Mouse (Mus musculus): ENCODE measurements around the gene Kcng4.

The Kcng4 gene

DNA sequence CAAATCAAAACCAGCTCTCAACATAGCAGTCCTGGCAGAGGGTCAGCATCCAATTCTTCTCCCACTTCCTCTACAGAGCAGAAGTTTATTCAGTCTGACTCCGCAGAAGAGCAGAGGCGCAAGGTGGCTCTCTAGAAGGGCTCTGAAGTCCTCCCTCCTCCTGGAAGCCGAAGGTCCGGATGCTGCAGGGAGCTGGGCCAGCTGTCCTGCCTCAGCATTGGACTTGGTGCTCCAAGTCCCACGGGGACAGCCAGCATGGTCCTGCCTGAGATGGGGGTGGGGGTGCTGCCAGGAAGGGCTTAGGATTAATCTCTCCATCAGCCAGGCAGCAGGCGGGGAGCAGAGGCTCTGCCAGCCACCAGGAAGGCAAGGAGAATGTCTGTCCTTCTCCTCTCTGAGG is at the start of gene Kcng4:
TSS of gene Kcng4 (minus strand) at position 303 of the 400 bp plus-strand sequence.
- no peak for DNase-seq (ENCODE audit: low read depth, low spot score)

DNA sequence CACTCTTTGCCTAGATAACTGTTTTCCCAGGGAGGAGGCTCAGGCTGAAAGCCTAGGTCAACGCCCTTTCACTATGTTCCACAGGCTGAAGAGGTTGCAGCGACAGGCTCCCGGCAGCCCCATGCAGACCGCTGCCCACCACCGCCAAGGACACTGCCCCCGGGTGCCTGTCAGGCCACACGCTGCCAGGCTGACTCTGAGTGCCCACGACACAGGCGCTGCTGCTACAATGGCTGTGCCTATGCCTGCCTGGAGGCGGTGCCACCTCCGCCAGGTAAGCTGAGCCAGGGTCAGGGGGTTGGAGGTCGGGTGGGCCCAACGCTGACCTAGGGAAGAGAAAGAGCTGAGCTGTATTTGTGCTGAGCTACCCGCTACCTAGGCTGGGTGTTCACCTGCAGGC is 43.7 kb upstream of the Kcng4 start:
- no peak for DNase-seq (ENCODE audit: low read depth, low spot score)

DNA sequence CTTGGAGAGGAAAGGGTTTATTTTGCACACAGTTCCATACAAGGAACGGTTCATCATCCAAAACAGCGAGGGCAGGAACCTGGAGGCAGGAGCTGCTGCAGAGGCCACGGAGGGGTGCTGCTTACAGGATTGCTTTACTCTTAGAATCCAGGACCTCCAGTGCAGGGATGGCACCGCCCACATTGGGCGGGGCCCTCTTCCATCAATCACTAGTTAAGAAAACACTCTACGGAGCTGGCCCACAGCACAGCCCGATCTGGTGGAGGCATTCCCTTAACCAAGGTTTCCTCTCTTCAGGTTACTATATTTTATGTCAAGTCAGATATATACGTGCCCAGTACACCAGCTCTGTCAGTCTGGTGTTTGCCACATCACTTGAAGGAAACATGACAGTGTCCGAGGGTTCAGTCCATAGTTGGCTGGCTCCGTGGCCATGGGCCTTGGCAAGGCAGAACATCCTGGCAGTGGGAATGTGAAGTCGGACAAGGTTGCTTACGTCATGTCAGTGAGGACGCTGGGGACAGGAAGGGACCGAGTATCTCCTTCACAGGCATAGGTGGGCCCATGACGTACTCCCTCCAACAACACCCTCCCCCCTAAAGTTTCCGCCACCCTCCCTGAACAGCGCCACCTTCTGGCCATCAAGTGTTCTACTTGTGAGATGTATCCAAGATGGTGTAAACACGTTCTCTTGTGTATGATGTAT is 42.8 kb upstream of the Kcng4 start:
- DNase-seq (ENCODE audit: low read depth, low spot score): peak; percentile 64

DNA sequence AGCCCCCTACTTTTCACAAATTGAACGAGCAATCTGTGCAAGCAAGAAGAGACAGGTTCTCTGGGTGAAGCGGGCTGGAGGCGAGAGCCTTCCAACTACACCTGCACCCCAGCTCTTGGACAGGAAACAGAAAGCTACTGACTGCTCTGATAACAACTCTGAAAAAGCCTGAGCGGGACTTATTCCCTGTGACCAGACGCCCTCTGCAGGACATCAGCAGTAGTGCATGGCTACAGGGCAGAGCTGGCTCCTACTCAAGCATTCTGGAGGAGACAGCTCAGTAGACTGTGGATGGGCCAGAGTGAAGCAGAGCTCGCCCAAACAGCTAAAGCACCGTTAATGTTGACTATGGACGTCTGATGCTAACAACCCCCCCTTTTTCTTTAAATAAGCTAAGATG is 40.9 kb upstream of the Kcng4 start:
- peak; percentile 91 for DNase-seq (ENCODE audit: low read depth, low spot score)

DNA sequence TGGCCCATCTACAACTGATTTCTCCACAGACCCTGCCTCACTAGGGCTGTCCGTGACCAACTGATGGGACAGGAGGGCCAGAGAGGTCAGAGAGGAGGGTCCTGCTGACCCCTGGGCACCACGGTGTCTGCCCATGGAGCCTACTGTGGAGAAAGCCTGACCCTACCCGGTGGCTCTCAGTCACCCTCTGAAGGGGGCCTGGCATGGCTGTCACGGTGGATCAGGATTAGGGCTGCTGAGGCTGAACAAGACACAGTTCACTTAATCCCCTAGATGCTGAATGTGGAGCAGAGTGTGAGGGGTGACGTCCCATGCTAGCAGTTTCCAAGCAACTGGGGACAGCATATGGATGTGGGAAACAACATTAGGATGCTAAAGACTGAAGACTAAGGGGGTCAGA is 40.0 kb upstream of the Kcng4 start:
- no peak for DNase-seq (ENCODE audit: low read depth, low spot score)

DNA sequence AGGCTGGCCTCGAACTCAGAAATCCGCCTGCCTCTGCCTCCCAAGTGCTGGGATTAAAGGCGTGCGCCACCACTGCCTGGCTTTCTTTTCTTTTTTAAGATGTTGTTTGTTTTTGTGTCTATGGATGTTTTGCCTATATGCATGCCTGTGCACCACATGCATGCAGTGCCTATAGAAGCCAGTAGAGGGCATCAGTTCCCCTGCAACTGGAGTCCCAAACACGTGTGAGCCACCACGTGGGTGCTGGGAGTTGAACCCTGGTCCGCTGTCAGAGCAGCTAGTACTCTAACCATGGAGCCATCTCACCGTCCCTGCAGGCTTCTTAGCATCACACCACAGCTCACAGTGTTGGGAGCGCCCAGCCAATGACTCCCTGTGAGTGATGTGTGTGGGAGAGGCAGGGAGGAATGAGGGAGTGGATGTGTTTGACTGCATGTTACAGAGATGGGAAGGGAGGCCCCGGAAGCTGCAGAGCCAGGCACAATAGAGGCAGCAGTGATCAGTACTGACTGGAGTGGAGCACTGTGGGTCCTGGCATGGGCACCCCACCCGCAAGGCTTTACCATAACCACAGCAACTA is 38.6 kb upstream of the Kcng4 start:
- DNase-seq (ENCODE audit: low read depth, low spot score): no peak

DNA sequence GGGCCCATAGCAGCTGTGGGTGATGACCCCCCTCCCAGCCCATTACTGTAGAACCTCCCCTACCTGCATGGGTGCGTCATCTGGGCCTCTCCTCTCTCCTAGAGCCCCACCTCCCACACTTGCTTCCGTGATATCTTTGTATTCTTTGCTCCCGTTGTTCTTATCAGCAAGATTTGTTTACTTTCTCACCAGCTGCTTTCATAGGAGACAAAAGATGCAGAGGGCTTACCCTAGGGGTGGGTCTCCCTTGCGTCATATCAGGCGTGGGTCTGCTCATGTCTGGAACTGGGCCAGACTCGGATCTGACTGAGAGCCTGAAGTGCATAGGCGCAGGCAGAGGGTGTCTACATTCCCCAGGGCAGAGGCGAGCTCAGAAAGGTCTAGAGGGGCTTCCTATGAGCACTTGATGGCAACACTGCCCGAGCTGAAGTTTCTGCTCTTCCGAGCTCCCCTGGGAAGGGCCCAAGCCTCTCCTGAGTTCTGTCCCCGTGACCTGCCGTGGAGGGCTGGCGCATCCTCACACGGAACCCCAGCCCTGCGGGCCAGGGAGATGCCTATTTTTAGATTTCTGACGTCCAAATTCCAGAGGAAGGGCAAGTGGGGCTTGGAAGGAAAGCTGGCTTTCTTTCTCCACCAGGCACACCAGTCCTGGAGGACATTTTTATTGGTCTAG is 35.1 kb upstream of the Kcng4 start:
- no peak for DNase-seq (ENCODE audit: low read depth, low spot score)

DNA sequence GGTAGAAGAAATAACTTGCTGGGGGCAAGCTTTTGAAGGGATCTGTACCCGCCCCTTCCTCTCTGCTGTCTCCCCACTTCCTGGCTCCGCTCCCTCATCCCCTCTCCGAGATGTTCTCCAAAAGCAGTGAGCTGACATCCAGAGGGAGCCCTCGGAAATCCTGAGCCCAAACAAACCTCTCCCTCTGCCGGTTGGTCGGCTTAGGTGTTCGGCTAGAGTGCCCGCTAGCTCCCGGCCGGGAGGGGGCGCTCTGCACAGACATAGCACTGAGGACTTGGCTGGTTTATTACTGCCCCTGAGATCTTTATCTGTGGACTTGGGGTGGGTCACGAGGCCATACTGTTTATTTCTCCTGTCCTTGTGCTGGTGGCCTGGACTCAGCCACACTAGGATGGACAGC is 33.8 kb upstream of the Kcng4 start:
- no peak for DNase-seq (ENCODE audit: low read depth, low spot score)

DNA sequence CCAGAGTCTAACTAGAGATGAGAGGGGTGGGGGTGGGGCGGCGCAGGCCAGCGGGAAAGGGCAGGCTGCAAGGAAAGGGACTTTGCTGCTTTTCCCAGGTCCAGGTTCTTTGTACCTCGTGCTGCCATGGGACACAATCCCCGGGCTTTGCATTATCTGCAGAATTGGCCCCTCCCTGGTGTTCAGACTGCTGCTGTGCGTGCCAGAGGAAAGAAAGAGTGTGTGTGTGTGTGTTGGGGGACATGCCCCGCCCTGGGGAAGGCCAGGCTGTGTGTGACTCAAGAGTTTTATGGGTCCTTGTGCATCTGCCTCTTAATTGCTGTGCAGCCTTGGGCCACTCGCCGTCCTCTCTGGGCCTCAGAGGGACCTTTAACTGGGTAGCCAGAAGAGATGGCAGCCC is 33.0 kb upstream of the Kcng4 start:
- DNase-seq (ENCODE audit: low read depth, low spot score): no peak

DNA sequence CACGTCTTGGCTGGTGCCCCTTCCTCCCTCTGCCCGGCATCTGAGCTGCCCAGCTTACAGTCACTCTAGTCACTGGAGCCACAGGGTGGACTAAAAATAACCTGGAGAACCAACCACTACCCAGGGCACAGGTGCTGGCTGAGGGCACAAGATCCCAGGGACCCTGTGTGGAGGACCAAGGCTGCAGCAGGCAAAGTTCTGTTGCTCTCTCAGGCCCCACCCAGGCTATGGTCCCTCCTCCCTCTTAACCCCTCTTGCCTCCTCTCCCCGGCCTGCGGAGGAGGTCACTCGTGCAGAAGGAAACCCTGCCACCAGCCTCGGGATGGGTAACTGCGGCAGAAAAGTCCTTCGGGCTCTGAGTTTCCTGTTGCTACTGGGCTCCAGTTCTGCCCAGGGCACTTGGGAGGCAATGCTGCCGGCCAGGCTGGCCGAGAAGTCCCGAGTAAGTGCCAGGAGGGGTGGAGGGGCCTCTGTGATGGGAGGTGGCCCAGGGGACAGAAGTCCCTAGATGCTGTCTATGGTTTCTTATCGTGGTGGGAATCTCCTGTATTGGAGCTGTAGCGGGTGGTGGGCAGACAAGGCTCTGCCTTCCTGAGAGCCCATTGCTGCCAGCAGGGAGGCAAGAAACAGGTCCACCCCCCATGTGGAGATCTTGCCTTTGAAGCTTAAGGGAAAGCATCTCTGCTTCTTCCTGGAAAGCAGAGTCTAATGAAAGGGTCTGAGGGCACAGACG is 30.9 kb upstream of the Kcng4 start, which contains the start of gene Wfdc1:
TSS of gene Wfdc1 (plus strand) at position 147 of the 733 bp plus-strand sequence.
- no peak for DNase-seq (ENCODE audit: low read depth, low spot score)

DNA sequence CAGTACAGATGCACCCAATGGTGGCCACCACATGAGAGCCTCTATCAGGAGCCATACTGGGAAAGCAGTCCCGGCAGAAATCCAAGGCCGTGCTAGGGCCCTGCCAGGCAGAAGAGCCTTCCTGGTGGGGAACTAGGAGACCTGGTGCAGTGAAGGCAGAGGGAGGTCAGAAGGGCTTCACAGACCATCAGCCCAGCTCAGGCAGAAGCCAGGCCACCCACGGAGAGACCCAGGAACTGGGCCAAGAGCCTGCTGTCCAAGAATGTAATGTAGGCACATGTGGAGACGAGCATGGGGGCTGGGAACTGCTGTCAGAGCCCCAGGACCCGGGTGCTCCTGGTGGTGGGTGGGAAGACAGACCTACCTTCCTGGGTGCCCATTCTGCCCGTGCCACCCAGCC is 29.8 kb upstream of the Kcng4 start:
- DNase-seq (ENCODE audit: low read depth, low spot score): no peak

DNA sequence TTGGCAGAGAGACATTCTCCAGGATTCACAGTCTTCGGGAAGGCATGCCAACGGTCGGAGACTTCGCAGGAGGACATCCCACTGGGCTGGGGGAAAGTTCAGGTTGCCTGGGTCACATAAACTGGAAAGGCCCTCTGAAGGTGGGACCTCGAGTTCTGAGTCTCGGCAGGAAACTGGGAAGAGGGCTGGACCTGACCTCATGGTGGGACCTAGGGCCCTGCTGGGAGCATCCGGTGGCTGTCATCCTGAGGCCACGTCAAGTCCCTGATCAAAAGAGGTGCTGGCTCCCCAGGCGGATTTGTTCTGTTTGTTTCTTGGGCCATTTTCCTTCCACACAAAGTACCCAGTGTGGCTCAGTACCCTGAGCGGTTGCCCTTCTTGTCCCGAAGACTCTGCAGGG is 28.0 kb upstream of the Kcng4 start:
- DNase-seq (ENCODE audit: low read depth, low spot score): no peak

DNA sequence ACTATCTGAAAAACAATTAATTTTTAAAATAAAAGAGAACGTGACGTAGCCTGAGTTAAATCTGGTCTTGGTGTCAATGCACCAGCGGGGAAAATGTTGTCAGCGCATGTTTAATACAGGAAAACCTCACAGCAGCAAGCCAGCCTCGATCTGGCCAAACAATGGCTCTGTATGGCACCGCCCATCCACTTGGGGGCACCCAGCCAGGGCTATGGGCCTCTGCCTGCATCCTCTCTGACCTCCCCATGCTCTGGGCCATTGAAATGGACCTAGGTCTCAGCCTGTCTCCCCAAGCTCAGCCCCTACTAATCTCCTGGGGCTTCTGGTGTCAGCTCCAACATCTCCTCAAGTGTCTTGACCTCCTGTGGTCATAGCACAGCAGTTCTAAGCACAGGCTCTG is 26.4 kb upstream of the Kcng4 start:
- no peak for DNase-seq (ENCODE audit: low read depth, low spot score)

DNA sequence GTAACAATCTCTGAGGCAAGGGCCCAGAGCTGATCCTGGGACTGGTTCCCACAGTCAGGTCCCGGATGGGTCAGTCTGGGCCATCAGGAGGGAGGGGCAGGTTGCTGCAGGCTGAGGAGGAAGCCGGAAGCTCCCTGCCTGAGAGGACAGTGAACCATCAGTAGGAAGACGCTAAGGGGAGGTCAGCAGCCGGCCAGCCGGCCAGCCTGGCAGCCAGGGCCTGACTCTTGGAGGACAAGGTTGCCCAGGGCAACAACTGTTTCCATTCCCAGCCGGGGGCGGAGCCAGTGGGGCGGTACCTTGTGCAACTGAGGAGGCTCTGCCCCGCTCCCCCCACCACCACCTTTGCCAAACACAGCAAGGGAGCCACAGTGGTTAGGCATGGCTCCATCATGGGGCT is 25.6 kb upstream of the Kcng4 start:
- no peak for DNase-seq (ENCODE audit: low read depth, low spot score)

DNA sequence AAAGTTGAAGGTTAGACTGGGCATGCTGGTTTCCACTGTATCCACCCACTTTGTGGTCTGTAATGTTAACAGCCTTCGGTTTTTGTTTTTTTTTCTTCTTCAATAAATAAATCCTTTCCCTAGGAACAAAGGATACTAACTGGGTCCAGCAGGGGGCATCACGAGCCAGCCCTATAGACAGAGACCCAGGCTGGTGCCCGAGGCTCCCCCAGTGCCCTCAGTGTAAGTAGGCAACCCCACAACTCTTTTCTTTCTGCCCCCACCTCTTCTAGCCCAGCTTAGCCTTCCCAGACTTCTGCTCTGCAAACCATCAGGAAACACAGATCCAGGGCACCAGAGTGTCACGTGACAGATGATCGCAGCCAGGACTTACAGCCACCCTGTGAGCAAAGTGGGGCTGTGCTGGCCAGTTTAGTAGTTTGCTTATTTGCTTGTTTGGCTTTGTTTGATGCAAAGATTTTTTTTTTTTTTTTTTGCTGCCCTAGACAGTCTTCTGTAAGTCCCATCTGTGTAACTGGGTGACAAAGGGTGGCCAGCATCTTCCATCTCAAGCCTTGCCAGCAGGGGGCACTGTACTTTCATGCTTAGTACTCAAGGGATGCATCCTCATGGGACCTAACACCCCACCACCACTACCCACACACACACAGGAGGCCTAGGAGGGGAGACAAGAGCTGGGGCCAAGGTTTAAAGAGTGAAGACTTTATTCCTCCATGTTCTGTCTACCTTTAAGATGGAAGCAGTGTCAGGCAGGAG is 21.4 kb upstream of the Kcng4 start:
- no peak for DNase-seq (ENCODE audit: low read depth, low spot score)

DNA sequence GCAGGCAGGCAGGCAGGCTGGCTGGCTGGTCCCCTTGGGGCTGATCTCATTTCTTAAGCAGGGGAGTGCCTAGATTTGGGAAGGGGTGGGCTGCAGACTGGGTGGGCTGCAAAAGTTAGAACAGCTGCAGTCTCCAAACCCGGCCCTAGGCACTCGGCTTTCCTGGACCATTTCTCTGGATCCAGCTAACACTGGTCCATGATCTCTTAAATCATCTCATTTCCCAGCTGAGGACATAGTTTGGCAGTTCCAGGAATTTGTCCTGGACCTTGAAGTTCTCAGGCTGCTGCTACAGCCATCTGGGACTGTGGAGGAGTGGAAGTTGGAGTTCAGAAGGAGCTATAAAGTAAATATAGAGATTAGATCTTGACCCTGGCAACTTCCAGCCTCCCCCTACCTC is 15.8 kb upstream of the Kcng4 start:
- DNase-seq (ENCODE audit: low read depth, low spot score): no peak

DNA sequence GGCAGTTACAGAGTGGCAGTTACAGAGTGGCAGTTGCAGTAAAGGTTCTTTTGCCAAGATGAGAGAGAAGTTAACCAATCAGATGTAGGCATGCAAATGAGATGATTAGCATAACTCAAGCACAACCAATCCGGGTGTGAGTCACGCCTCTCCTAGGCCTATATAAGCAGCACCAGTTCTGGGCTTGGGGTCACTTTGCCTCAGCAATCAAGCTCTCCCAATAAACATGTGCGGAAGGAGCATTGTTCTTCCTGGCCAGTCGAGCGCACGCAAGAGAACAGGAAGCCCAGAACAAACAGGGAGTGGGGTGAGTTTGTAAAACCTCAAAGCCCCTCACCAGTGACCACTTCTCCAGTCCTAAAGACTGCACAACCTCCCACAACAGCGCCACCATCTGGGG is 11.4 kb upstream of the Kcng4 start:
- DNase-seq (ENCODE audit: low read depth, low spot score): no peak

DNA sequence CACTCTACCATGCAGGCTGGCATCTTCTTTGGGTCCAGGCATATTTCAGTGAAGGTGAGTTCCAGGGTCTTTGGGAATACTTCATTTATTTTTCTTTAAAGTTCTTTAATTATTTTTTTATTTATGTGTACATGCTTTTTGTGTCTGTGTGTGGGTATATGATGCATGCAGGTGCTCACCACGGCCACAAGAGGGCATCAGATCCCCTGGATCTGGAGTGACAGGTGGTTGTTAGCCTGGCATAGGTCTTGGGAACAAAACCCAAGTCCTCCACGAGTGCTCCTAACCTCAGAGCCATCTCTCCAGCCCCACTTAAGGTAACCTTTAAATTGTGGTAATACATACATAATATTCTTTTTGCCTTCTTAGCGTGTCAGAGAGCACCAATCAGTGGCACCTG is 10.7 kb upstream of the Kcng4 start:
- no peak for DNase-seq (ENCODE audit: low read depth, low spot score)

DNA sequence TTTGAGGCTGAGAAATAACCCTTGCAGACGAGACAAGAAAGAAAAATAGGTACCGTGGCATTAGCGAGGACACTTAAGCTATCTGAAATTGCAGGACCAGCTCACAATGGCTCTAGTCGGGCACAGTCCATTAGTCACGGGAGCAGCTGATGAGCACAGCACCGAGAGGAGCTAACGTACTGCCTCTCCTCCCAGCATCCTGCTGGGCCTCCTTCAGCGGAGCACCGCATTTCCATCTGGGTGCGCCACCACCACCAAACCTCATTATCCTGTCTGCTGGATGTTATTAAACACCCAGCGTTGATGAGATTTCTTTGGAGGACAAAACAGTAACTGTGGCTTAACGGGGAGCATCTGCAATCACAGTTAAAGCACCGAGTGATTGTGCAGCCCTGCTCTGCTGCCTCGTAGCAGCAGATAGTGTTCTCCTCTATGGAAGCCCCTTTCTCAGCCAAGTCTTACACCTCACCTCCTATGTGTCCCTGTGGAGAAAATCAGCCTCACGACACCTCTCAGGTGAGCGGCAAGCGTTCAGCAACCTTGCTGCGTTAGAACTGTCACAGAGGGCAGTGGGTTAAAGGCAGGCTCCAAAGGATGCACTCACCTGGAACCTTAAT is 9.6 kb upstream of the Kcng4 start:
- DNase-seq (ENCODE audit: low read depth, low spot score): no peak

DNA sequence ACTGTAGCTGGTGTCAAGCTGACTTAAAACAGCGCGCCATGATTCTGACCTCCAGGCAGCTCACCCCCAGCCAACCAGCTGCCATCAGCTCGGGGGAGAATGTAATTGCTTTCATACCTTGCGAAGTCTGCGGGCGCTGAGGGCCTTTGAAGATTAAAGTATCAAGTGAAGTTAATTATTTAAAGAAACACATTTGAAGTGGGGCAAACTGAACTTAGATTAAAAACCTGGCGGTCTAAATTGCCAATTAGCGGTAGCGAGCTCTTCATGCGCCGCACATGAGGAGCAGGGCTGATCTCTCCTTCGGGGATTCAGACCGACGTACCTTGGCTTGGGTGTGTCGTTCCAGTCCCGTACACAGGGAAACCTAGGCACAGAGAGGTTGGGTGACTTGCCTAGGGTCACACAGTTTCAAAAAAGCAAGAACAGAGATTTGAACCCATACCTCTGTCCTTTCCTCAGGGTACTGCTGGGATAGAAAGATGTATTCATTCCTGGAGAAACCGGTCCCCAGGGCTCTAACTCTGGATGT is 9.0 kb upstream of the Kcng4 start:
- DNase-seq (ENCODE audit: low read depth, low spot score): peak; percentile 24

DNA sequence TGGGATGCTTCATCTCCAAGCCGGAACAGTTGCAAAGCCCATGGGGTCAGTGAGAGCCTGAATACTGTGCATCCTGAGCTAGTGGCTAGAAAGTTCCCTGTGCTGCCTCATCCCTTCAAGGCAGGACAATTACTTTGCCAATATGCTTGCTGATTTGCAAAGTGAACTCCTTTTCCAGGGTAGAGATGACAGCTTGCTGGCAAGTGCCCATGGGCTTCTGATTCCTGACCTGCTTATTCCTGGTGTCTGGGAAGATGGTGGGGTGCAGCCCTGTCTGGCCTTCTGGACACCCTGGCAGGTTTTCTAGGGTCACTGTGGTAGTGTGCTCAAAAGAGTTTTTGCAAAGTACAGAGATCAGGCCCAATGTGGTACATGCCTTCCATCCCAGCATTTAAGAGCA is 7.5 kb upstream of the Kcng4 start:
- no peak for DNase-seq (ENCODE audit: low read depth, low spot score)

Data from forelimb bud, embryonic 11.5 days (tissue).